Mouse (Mus musculus): ENCODE results near the gene Iqcn. TPM values are rescaled to one million over a fixed set of nuclear protein-coding genes. Genes with fewer than 3 reads are reported as not detected.

Gene Iqcn
- polyA plus RNA-seq, 1 experiment from 2014 or later: not detected

GRCm38 (mm10) chr8:70663691-70664090 lies 39.6 kb upstream of the Iqcn start:
- ATAC-seq: no peak
- Histone ChIP-seq H3K4me1 (ENCODE audit: control insufficient read depth, insufficient read depth, low read depth, low read length) (peaks cover 9% of the 10 kb centered on the region), H3K4me3 (ENCODE audit: low read length) (no peak overlapping the region), H3K4me2 (ENCODE audit: low read length) (no peak overlapping the region), H3K27me3 (replicated peaks; ENCODE audit: control insufficient read depth, insufficient read depth, low read length) (no peaks in the 10 kb centered on the region), H3K9ac (ENCODE audit: low read depth, low read length) (no peak overlapping the region), H3K9me3 (ENCODE audit: control insufficient read depth, low read length) (no peaks in the 10 kb centered on the region), H3K36me3 (ENCODE audit: control insufficient read depth, insufficient read depth, low read length) (no peaks in the 10 kb centered on the region), H3K27ac (ENCODE audit: low read depth, low read length) (peak overlapping the region; percentile 55)
- 29% methylated on average over 4 of the region's 4 CpGs for WGBS

- peaks cover 5% of the 10 kb centered on the region for H3K4me1 ChIP-seq (ENCODE audit: control insufficient read depth, insufficient read depth, low read depth, low read length)
- H3K36me3 ChIP-seq (ENCODE audit: control insufficient read depth, insufficient read depth, low read length): no peaks in the 10 kb centered on the region
- H3K4me3 ChIP-seq (ENCODE audit: low read length): no peak overlapping the region
- no peak overlapping the region for H3K4me2 ChIP-seq (ENCODE audit: low read length)
- no peaks in the 10 kb centered on the region for H3K9me3 ChIP-seq (ENCODE audit: control insufficient read depth, low read length)
- 74% methylated on average over 3 of the region's 3 CpGs for WGBS
- H3K9ac ChIP-seq (ENCODE audit: low read depth, low read length): no peak overlapping the region
- no peaks in the 10 kb centered on the region for H3K27me3 ChIP-seq (replicated peaks; ENCODE audit: control insufficient read depth, insufficient read depth, low read length)
- H3K27ac ChIP-seq (ENCODE audit: low read depth, low read length): no peak overlapping the region
- no peak for ATAC-seq
These were observed 38.6 kb upstream of the Iqcn start for GRCm38 (mm10) chr8:70664631-70665030.

GRCm38 (mm10) chr8:70665599-70665998 lies 37.7 kb upstream of the Iqcn start:
- ATAC-seq: no peak
- Histone ChIP-seq H3K27ac (ENCODE audit: low read depth, low read length) (no peak overlapping the region), H3K27me3 (replicated peaks; ENCODE audit: control insufficient read depth, insufficient read depth, low read length) (no peaks in the 10 kb centered on the region), H3K4me3 (ENCODE audit: low read length) (no peak overlapping the region), H3K4me1 (ENCODE audit: control insufficient read depth, insufficient read depth, low read depth, low read length) (no peaks in the 10 kb centered on the region), H3K9me3 (ENCODE audit: control insufficient read depth, low read length) (no peaks in the 10 kb centered on the region), H3K9ac (ENCODE audit: low read depth, low read length) (no peak overlapping the region), H3K36me3 (ENCODE audit: control insufficient read depth, insufficient read depth, low read length) (no peaks in the 10 kb centered on the region), H3K4me2 (ENCODE audit: low read length) (no peak overlapping the region)
- 78% methylated on average over 2 of the region's 2 CpGs for WGBS

GRCm38 (mm10) chr8:70667071-70667470 lies 36.2 kb upstream of the Iqcn start:
- Histone ChIP-seq H3K4me3 (ENCODE audit: low read length) (no peak overlapping the region), H3K4me2 (ENCODE audit: low read length) (no peak overlapping the region), H3K4me1 (ENCODE audit: control insufficient read depth, insufficient read depth, low read depth, low read length) (no peaks in the 10 kb centered on the region), H3K9me3 (ENCODE audit: control insufficient read depth, low read length) (no peaks in the 10 kb centered on the region), H3K27me3 (replicated peaks; ENCODE audit: control insufficient read depth, insufficient read depth, low read length) (no peaks in the 10 kb centered on the region), H3K27ac (ENCODE audit: low read depth, low read length) (no peak overlapping the region), H3K36me3 (ENCODE audit: control insufficient read depth, insufficient read depth, low read length) (no peaks in the 10 kb centered on the region), H3K9ac (ENCODE audit: low read depth, low read length) (no peak overlapping the region)
- ATAC-seq: peak; percentile 59
- WGBS: 65% methylated on average over 5 of the region's 5 CpGs

GRCm38 (mm10) chr8:70671615-70672324 lies 31.5 kb upstream of the Iqcn start:
- Histone ChIP-seq H3K9ac (ENCODE audit: low read depth, low read length) (no peak overlapping the region), H3K4me2 (ENCODE audit: low read length) (no peak overlapping the region), H3K27me3 (replicated peaks; ENCODE audit: control insufficient read depth, insufficient read depth, low read length) (no peaks in the 10 kb centered on the region), H3K36me3 (ENCODE audit: control insufficient read depth, insufficient read depth, low read length) (no peaks in the 10 kb centered on the region), H3K4me3 (ENCODE audit: low read length) (no peak overlapping the region), H3K9me3 (ENCODE audit: control insufficient read depth, low read length) (no peaks in the 10 kb centered on the region), H3K27ac (ENCODE audit: low read depth, low read length) (no peak overlapping the region), H3K4me1 (ENCODE audit: control insufficient read depth, insufficient read depth, low read depth, low read length) (peaks cover 12% of the 10 kb centered on the region)
- WGBS: 54% methylated on average over 10 of the region's 10 CpGs
- no peak for ATAC-seq

- Histone ChIP-seq H3K36me3 (ENCODE audit: control insufficient read depth, insufficient read depth, low read length) (no peaks in the 10 kb centered on the region), H3K9ac (ENCODE audit: low read depth, low read length) (peak overlapping the region; percentile 64), H3K27me3 (replicated peaks; ENCODE audit: control insufficient read depth, insufficient read depth, low read length) (no peaks in the 10 kb centered on the region), H3K4me2 (ENCODE audit: low read length) (peak overlapping the region; percentile 64), H3K4me3 (ENCODE audit: low read length) (peak overlapping the region; percentile 71), H3K9me3 (ENCODE audit: control insufficient read depth, low read length) (no peaks in the 10 kb centered on the region), H3K27ac (ENCODE audit: low read depth, low read length) (peak overlapping the region; percentile 85), H3K4me1 (ENCODE audit: control insufficient read depth, insufficient read depth, low read depth, low read length) (peaks cover 12% of the 10 kb centered on the region)
- ATAC-seq: no peak
- WGBS: 38% methylated on average over 19 of the region's 19 CpGs
These were observed 30.8 kb upstream of the Iqcn start for GRCm38 (mm10) chr8:70672325-70673078.

- no peaks in the 10 kb centered on the region for H3K9me3 ChIP-seq (ENCODE audit: control insufficient read depth, low read length)
- H3K9ac ChIP-seq (ENCODE audit: low read depth, low read length): peak within 1 kb of the TSS; percentile 76
- peak; percentile 98 for ATAC-seq
- peak within 1 kb of the TSS; percentile 71 for H3K4me3 ChIP-seq (ENCODE audit: low read length)
- H3K27ac ChIP-seq (ENCODE audit: low read depth, low read length): peak within 1 kb of the TSS; percentile 96
- whole genome bisulfite sequencing: under 1% methylated on average over 60 of the region's 60 CpGs
- H3K27me3 ChIP-seq (replicated peaks; ENCODE audit: control insufficient read depth, insufficient read depth, low read length): no peaks in the 10 kb centered on the region
- peak within 1 kb of the TSS; percentile 85 for H3K4me2 ChIP-seq (ENCODE audit: low read length)
- no peaks in the 10 kb centered on the region; the same call in 1 of the 2 replicates for H3K36me3 ChIP-seq (ENCODE audit: control insufficient read depth, insufficient read depth, low read length)
- peaks cover 12% of the 10 kb centered on the region for H3K4me1 ChIP-seq (ENCODE audit: control insufficient read depth, insufficient read depth, low read depth, low read length)
These were observed 30.0 kb upstream of the Iqcn start, which contains the start of gene Lsm4 for GRCm38 (mm10) chr8:70673079-70673856. TSS of gene Lsm4 (plus strand) at chr8:70673248.

- Histone ChIP-seq H3K9me3 (ENCODE audit: control insufficient read depth, low read length) (no peaks in the 10 kb centered on the region), H3K27me3 (replicated peaks; ENCODE audit: control insufficient read depth, insufficient read depth, low read length) (no peaks in the 10 kb centered on the region), H3K36me3 (ENCODE audit: control insufficient read depth, insufficient read depth, low read length) (no peaks in the 10 kb centered on the region; the same call in 1 of the 2 replicates), H3K9ac (ENCODE audit: low read depth, low read length) (peak overlapping the region; percentile 76), H3K4me3 (ENCODE audit: low read length) (peak overlapping the region; percentile 71), H3K4me2 (ENCODE audit: low read length) (peak overlapping the region; percentile 85), H3K4me1 (ENCODE audit: control insufficient read depth, insufficient read depth, low read depth, low read length) (peaks cover 12% of the 10 kb centered on the region), H3K27ac (ENCODE audit: low read depth, low read length) (peak overlapping the region; percentile 96)
- ATAC-seq: no peak
- WGBS: 96% methylated on average over 3 of the region's 3 CpGs
These were observed 29.1 kb upstream of the Iqcn start for GRCm38 (mm10) chr8:70674109-70674508.
